ENCODE assay signal across 29 mouse cellular contexts in genomic region chr17:67664299-67664698, GRCm38 (mm10). TPM values are rescaled to one million over a fixed set of nuclear protein-coding genes. Genes with fewer than 3 reads are reported as not detected.
"Had no signal": no experiment of that assay in that cellular context is flagged by ENCODE, and none has a peak within 500 bp of the region (broad histone marks: within the 10 kb centered on the region; RNA-seq: fewer than 3 reads in every experiment).

No protein-coding gene starts in this region.

- ATAC-seq: hindbrain, embryonic 16.5 days; hindbrain, postnatal 0 days; inflammation-experienced regulatory T-cells, adult 6 months; intestine, embryonic 15.5 days; intestine, embryonic 16.5 days; intestine, postnatal 0 days had no signal

- DNase-seq: heart, postnatal 10 days; heart, postnatal 14 days; heart, postnatal 36 days; heart, postnatal 4 days; kidney, adult 11 months; kidney, adult 18-20 months; kidney, adult 2 months; kidney, adult 8-10 months; kidney, adult 9 months; kidney, postnatal 10 days; kidney, postnatal 14 days; kidney, postnatal 25 days; kidney, postnatal 36 days; kidney, postnatal 4 days; layer of hippocampus, adult 9-11 months; layer of hippocampus, postnatal 36 days had no signal

RNA-seq across cellular contexts. Expression of gene Lrrc30, which starts 31.8 kb away (rescaled TPM):
- total RNA-seq: hindbrain, postnatal 0 days; layer of hippocampus, adult 2 months; layer of hippocampus, adult 8-10 months; layer of hippocampus, postnatal 10 days; layer of hippocampus, postnatal 14 days; layer of hippocampus, postnatal 25 days; layer of hippocampus, postnatal 36 days; left cerebral cortex, adult 18-20 months; left cerebral cortex, adult 2 months had no signal
